Mouse (Mus musculus): ENCODE measurements around the gene Unc119. TPM values are rescaled to one million over a fixed set of nuclear protein-coding genes. Genes with fewer than 3 reads are reported as not detected.

Unc119 gene
- total RNA-seq, 2 experiments from 2014 or later: 27.2 to 51.2 TPM

DNA sequence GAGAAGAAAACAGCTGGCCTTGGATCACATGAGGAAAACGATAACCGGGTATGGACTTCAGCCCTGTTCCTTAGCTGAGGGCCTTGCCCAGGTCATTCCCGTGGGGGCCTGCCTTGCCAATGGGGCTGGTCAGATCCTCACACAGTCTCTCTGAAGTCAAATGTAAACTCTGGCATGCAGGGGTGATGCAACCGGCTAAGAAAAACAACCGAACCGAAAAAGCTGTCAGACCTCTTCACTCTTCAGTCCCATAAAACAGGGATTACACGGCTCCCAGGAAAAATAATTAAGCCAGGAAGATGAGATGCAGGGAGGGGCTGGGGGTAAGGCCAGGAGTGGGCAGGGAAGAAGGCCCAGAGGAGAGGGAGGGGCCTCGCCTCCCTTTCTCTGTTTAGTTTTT is 20.8 kb downstream of the Unc119 start:
- ATAC-seq (replicated peaks; ENCODE audit: low FRiP score, low TSS enrichment, poor library complexity, severe bottlenecking): no peak

DNA sequence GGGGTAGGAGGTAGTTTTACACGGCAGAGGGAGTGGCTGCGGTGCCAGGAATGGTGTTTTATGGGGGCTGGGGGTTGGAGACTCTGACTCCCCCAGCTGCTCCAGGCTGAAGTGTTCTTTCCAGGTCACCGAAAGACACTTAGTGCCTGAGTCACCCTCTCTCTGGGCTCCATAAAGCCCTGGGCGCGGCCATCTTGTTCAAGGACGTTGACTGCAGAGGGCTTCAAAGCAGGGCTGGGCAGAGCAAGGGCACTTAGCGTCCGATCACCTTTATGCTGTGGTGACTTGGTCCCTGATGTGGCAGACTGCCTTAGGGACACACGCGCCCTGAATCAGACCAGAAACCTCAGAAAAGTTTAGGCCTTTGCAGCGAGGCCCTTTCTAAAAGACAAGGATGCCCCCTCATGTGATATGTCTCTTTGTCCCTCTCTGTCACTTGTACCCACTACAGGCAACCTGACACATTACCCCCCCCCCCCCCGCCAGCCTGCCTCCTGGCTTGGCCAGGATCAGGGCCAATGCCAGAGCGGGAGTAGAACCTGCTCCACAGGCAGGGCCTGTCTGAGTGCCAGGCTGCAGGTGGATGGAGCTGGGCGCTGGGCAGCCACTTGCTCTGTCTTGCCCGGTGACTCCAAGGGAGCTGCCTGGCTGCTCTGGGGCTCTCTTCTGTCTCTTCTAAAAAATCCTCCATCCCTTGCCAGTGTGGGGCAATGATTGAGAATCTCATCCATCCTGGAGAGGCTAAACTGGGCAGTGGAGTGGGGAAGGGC is 24.4 kb downstream of the Unc119 start:
- no peak for ATAC-seq (replicated peaks; ENCODE audit: low FRiP score, low TSS enrichment, poor library complexity, severe bottlenecking)

DNA sequence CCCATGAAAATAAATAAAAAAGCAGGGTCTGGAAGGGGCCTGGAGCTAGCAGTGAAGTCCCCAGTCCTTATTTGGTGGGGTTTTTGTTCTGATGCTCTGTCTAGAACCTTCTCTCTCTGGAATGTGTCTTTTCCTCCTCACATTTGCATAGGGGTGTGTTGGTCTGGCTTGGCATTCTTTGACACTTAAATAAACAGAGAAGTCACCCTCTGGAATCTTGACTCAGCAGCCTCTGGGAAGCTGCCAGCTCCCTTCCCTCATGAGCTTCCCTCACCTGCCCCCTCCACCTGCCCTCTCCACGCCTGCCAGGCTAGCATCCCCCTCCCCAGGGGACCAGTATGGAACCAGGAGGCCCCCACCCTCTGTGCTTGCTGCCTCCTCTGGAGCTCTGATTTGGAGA is 27.1 kb downstream of the Unc119 start:
- no peak for ATAC-seq (replicated peaks; ENCODE audit: low FRiP score, low TSS enrichment, poor library complexity, severe bottlenecking)

DNA sequence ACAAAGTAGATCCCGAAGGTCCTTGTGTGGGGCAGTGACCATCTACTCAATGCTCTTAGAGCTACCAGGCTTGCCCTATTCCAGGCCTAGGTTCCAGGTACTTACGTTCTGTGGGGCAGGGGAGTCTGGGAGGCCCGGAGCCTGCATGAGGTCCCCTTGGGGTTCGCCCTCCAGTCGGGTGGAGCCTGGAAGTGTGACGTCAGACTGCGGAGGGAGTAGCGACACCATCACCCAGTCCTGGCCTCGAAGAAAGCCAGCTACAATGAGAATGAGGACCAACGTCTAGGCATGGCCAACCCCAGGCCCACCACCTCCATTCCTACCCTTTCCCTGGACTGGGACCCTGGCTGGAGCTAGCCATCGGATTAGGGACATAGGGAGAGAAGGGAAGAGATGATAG is 28.4 kb downstream of the Unc119 start:
- no peak for ATAC-seq (replicated peaks; ENCODE audit: low FRiP score, low TSS enrichment, poor library complexity, severe bottlenecking)

DNA sequence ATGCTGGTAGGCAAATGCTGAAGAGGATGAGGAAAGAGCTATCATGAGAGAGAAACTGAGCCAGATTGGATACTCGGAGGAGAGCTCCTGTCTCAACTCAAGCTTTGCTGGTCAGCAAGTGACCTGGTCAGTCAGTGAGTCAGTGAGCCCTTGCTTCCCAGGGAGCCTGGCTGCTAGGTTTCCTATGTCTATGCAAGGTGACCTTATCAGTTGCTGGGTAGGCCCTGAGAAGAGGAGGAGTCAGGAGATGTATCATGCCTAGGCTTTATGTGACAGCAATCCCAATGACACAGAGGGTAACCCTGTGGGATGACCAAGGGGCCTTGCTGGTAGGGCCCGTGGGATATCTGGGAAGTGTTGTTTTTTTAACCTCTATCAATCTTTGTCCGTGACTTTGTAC is 28.9 kb downstream of the Unc119 start:
- no peak for ATAC-seq (replicated peaks; ENCODE audit: low FRiP score, low TSS enrichment, poor library complexity, severe bottlenecking)

DNA sequence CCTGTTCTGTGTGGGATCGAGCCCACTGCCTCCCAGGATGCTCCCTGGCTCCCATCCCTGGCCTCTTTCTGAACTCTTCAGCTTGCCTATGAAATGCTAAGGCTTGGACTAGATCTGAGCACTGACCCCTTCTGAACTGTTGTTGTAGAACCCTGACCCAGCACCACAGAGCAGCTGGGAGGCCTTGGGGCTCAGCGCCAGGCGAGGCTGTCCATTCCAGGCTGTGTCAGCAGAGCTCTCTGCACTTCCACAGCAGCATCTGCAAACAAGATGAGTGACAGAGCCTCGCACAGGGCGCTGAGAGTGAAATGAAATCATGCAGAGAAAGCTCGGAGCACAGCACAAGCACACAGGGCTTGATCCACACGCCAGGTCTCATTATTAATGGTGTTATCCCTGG is 29.3 kb downstream of the Unc119 start:
- no peak for ATAC-seq (replicated peaks; ENCODE audit: low FRiP score, low TSS enrichment, poor library complexity, severe bottlenecking)

DNA sequence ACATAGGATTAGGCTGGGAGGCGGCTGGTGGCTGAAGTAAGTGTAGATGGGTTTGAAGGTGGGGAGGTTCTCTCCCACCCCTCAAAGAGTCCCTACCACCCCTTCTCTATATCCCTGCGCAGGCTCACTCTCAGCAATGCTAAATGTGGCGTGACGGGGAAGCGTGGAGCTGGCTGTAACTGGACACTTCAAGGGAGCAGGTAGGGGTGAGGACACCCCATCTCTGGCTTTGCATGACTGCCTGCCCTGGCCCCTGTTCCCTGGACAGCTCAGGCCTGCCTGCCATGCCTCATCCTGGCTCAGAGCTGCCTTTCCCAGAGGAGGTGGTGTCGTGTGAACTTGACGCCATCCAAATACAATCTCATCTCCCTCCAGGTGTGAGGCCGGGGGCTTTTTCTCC is 30.9 kb downstream of the Unc119 start:
- no peak for ATAC-seq (replicated peaks; ENCODE audit: low FRiP score, low TSS enrichment, poor library complexity, severe bottlenecking)

DNA sequence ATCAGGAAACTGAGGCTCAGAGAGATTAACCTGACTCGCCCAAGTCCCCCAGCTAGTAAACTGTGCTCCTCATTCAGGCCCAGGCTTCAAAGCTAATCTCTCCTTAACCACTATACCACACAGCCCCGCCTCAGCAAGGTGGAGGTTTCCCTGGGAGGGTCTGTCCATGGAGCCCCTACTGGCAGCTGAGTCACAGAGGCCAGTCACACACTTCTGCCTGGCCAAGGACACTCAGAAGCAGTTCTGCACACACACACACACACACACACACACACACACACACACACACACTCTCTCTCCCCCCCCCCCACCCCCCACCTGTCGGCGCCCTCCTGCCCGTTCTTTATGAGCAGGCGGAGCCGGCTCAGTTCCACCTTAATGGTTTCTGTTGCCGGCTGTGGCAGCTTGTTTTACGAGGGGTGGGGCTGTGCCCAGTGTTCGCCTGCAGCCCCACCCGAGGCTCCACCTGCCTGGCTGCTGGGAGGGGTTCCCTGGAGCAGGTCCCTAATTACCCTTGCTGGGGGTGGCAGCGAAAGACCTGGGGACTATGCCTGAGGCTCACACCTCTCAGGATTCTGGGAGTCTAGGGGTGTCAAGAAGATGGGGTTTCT is 34.4 kb downstream of the Unc119 start:
- ATAC-seq (replicated peaks; ENCODE audit: low FRiP score, low TSS enrichment, poor library complexity, severe bottlenecking): no peak

DNA sequence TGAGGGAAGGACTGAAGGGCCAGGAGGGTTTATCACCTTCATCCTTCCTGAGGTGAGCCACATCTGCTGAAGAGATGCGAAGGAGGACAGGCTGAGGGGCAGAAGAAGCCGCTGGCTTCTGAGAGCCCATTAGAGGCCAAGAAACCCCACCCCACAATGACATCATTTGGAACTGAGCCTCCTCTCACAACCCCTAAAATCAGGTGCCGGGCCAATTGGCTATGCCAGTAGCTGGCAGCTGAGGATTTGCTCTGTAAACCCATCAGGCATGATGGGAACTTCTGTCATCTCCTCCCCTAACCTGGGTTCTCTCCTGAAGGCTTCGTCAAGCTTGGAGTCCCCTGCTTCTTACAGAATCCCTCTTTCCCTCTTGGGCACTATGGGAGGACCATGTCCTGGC is 37.1 kb downstream of the Unc119 start:
- ATAC-seq (replicated peaks; ENCODE audit: low FRiP score, low TSS enrichment, poor library complexity, severe bottlenecking): no peak

DNA sequence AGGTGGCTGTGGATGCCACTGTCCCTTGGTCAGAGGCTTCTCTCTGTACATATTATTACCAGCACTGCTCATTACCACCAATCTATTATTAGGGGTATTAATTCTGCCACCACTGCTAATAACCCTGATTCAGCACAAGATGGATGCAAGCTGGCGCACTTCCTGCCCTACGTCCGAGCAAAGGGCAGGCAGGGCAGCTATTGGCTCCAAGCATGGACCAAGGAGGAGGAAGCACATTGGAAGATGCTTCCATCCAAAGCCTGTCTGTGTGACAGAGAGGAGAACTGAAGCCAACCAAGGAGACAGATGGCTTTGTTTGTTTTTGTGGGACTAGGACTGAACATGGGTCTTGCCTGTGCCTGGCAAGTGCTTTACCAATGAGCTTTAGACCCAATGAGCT is 37.7 kb downstream of the Unc119 start:
- ATAC-seq (replicated peaks; ENCODE audit: low FRiP score, low TSS enrichment, poor library complexity, severe bottlenecking): no peak

DNA sequence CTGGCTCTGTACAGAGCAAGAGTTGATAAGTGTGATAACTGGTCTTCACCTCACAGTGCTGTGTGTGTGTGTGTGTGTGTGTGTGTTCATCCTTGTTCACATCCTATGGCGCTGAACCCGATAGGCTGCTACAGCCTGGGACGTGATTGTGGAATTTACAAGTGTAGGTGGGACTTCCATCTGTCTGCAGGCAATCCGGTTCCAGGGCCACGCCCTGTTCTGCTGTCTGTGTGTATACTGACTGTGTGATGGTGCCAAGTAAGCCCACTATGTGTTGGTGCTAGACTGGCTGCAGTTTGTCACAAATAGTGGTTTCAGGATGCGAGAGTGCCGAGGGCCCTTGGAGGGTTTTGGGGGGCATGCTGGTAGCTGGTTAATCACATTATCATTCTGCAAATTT is 39.0 kb downstream of the Unc119 start:
- ATAC-seq (replicated peaks; ENCODE audit: low FRiP score, low TSS enrichment, poor library complexity, severe bottlenecking): no peak

DNA sequence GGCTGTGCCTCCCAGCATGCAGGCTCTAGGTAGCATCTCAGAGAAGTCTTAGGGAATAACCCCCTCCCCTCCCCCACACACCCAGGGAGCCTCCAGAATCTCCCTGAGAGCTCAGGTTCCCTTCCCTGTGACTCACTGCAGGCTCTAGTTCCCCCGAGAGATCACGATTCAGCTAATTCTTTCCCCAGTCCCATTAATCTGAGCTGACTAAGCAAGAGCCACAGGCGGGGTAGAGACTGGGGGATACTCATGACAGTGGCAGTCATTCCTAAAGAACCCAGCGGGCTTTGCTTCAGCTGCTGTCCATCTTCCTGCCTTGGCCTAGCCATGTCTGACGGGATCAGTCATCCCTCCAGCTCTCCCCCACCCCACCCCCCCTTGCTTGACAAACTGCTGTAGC is 39.4 kb downstream of the Unc119 start:
- ATAC-seq (replicated peaks; ENCODE audit: low FRiP score, low TSS enrichment, poor library complexity, severe bottlenecking): no peak

DNA sequence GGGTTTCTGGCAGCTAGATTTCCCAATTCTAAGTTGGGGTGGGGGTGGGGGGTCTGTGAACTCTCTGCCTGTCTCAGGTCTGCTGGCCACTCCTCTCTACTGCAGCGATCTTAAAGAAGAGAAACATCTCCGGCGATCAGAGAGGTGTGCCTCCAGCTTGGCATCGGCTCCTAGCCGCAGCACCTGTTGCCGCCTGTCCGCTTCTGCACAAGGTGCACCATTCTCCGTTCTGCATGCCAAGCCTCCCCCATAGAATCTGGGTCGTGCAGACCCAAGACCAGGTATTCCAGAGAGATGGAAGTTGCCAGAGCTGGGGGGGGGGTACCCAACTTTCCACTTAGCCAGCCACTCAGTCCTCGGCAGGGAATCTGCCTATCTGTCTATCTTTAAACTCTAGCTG is 42.5 kb downstream of the Unc119 start:
- no peak for ATAC-seq (replicated peaks; ENCODE audit: low FRiP score, low TSS enrichment, poor library complexity, severe bottlenecking)

DNA sequence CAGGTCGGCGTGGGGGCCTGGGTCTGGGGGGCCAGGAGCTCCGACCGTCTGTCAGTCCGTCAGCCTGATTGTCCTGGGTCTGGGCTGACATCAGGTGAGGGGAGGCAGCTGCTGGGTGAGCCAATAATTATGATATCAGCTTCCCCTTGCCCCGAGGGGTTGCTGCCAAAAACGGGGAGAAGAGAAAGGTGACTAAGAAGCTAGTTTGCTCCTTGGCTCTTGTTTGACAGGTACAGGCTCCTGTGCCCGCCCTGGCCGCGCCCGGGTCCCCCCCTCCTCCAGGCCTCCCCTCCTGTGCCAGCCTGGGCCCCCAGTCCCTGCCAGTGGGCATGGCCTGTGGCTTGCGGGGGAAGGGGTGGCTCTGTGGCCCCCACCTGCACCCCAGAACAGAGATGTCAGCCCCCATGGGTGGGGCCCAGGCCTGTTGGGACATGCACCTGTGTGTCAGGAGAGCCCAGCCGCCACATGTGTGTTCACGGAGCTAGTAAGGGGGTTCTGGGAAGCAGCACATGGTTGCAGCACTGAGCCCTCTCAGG is 43.3 kb downstream of the Unc119 start, which contains the start of gene Foxn1:
Foxn1 (minus strand) TSS at position 51 of the 536 bp plus-strand sequence.
- ATAC-seq (replicated peaks; ENCODE audit: low FRiP score, low TSS enrichment, poor library complexity, severe bottlenecking): no peak

DNA sequence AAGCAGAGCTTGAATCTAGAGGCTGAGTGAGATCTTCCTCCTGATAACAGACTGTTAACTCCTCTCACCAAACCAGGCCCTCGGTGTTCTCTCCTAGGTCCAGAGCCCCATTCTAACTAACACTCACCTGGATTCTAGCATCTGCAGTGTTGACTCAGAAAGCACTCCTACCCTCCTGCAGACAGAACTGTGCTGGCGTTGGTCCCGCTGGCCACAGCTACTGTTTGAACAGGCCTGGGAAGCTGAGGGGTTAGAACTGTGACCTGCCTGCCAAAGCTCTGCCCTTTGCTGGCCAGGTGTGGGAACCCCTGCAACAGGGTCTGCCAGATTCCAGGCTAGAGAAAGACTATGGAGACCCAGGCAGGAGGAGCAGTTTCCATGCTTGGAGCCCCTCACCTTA is 49.4 kb downstream of the Unc119 start:
- no peak for ATAC-seq (replicated peaks; ENCODE audit: low FRiP score, low TSS enrichment, poor library complexity, severe bottlenecking)

DNA sequence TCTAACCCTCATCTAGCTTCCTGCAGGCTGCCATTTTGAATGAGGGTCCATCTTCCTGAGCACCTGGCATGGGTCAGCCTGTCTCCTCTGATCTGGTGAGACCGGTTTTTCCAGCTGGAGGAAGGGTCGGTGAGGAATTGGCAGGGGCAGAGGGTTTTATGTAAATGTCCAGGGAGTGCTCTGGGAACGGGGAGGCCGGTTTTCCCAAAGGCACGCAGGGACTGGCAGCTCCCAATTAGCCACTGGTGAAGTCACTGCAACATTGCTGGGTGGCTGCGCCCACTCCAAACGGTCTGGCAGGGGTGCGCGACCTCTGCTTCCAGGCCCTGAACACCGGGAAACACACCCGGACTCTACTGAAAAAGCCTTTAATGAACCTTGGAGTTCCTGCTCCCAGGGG is 53.7 kb downstream of the Unc119 start:
- no peak for ATAC-seq (replicated peaks; ENCODE audit: low FRiP score, low TSS enrichment, poor library complexity, severe bottlenecking)

DNA sequence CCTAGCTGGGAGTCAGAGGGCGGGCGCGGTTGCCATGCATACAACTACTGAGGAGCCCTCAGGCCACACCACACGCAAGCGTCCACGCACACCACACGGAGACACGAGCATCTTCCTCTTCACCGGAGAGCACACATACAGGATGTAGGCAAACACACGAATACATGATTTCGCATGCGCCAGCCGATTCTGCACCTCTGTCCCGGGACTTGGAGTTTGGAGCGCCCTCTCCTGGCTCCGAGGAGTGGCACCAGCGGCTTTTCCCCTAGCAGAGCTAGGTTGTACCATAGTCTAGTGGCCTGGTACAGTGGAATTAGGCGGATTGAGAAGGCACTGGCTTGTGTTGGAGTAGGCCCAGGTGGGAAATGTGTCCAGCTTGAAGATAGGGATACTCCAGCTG is 54.1 kb downstream of the Unc119 start:
- peak; percentile 67 for ATAC-seq (replicated peaks; ENCODE audit: low FRiP score, low TSS enrichment, poor library complexity, severe bottlenecking)

DNA sequence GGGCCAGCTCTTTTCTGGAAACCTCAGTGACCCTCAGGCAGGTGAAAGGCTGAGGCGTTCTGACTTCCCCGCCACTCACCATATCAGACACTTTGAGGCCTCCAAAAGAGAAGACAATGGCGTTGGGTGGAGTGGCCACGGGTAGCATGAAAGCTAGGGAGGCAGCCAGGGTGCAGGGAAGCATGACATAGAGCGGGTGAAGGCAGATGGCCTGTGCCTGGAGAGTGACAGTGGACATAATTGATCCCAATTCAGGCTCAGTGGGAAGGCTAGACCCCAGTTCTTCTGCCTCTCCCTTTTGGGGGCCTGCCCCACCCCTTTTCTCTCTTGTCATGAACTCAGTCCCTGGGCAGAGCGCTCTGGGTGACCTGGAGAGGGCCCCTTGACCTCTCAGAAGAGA is 54.9 kb downstream of the Unc119 start:
- no peak for ATAC-seq (replicated peaks; ENCODE audit: low FRiP score, low TSS enrichment, poor library complexity, severe bottlenecking)
